Mouse (Mus musculus) left cerebral cortex, postnatal 14 days (tissue): Measurements from ENCODE around the gene Gm525. TPM values are rescaled to one million over a fixed set of nuclear protein-coding genes. Genes with fewer than 3 reads are reported as not detected.
"Not testable (repeated sequence)": the region's sequence is repeated elsewhere in the genome, so short reads cannot be mapped to it uniquely, and the experiment has no call there.

Source experiments
- DNase-seq, 2 experiments: peaks; one replicate each; pipeline ENCODE4 v3.0.0; 2021 to 2022; ENCODE audit warnings: low spot score in 2 of 2, mixed read lengths in 1 of 2
- intact Hi-C: fragments of 180-260 bp; cut with DNase I; formaldehyde crosslinking; loops from one replicate; pipeline ENCODE4 v1.15.1; 2025
- total RNA-seq, 2 experiments: library from RNA; stranded (reverse); gene quantifications; 2 replicates each; pipeline ENCODE4 v1.2.3; 2021

The Gm525 gene
- total RNA-seq, 2 experiments from 2014 or later, result not detected

- intact Hi-C loops, result no loop called here
- peak; percentile 91 to 93 for DNase-seq
Measured at GRCm38 (mm10) chr11:89060423-89061089, 13.1 kb upstream of the Gm525 start.

GRCm38 (mm10) chr11:89061362-89061761, 12.3 kb upstream of the Gm525 start:
- DNase-seq, result no peak
- intact Hi-C loops, result no loop called here

GRCm38 (mm10) chr11:89064312-89064711, 9.3 kb upstream of the Gm525 start:
- DNase-seq, result no peak
- intact Hi-C loops, result no loop called here

GRCm38 (mm10) chr11:89065297-89065696, 8.3 kb upstream of the Gm525 start:
- intact Hi-C loops, result no loop called here
- DNase-seq, result no peak

GRCm38 (mm10) chr11:89066126-89066525, 7.5 kb upstream of the Gm525 start:
- DNase-seq, result no peak
- intact Hi-C loops, result no loop called here

- intact Hi-C loops, result no loop called here
- DNase-seq, result no peak
Measured at GRCm38 (mm10) chr11:89066750-89067149, 6.9 kb upstream of the Gm525 start, which contains the start of gene Dgke. TSS of gene Dgke (minus strand) at chr11:89066850.

GRCm38 (mm10) chr11:89067301-89067822, 6.3 kb upstream of the Gm525 start:
- intact Hi-C loops, result no loop called here
- DNase-seq, result no peak

- DNase-seq, result no peak
- intact Hi-C loops, result no loop called here
Measured at GRCm38 (mm10) chr11:89067871-89068490, 5.7 kb upstream of the Gm525 start.

GRCm38 (mm10) chr11:89068649-89069048, 5.0 kb upstream of the Gm525 start:
- intact Hi-C loops, result no loop called here
- DNase-seq, result no peak

GRCm38 (mm10) chr11:89069303-89069702, 4.3 kb upstream of the Gm525 start:
- intact Hi-C loops, result no loop called here
- DNase-seq, result peak; percentile 71 to 77

- intact Hi-C loops, result no loop called here
- no peak for DNase-seq
Measured at GRCm38 (mm10) chr11:89071522-89071921, 2.1 kb upstream of the Gm525 start.

GRCm38 (mm10) chr11:89074783-89075413, 1.3 kb downstream of the Gm525 start:
- intact Hi-C loops, result no loop called here
- DNase-seq, result no peak

- intact Hi-C loops, result no loop called here
- no peak for DNase-seq
Measured at GRCm38 (mm10) chr11:89076370-89076821, 2.8 kb downstream of the Gm525 start.

- DNase-seq, result no peak
- intact Hi-C loops, result no loop called here
Measured at GRCm38 (mm10) chr11:89077601-89078000, 4.0 kb downstream of the Gm525 start.

GRCm38 (mm10) chr11:89078305-89078704, 4.7 kb downstream of the Gm525 start:
- intact Hi-C loops, result no loop called here
- no peak for DNase-seq

- intact Hi-C loops, result no loop called here
Measured at GRCm38 (mm10) chr11:89078996-89079680, 5.5 kb downstream of the Gm525 start.

GRCm38 (mm10) chr11:89081906-89082305, 8.3 kb downstream of the Gm525 start:
- intact Hi-C loops, DNase-seq: not testable (repeated sequence)

More at GRCm38 (mm10) chr11:89078996-89079680, 5.5 kb downstream of the Gm525 start:
- DNase-seq, result no peak

GRCm38 (mm10) chr11:89082691-89083090, 9.1 kb downstream of the Gm525 start:
- intact Hi-C loops, DNase-seq: not testable (repeated sequence)

GRCm38 (mm10) chr11:89084601-89085000, 11.0 kb downstream of the Gm525 start:
- peak; percentile 49 to 67 for DNase-seq
- intact Hi-C loops, result no loop called here
